Mouse (Mus musculus) cerebellum, adult 8-10 months (tissue): ENCODE results near the gene Opn1sw.

ENCODE experiments used
- DNase-seq: peaks from one replicate; pipeline ENCODE4 v3.0.0; 2022

Opn1sw gene

GRCm38 (mm10) chr6:29326961-29327360 is 61.3 kb downstream of the Opn1sw start:
- DNase-seq, result no peak
